Mouse (Mus musculus) lung, postnatal 0 days (tissue): Measurements from ENCODE around the gene Srrm3.

Experiments used
- CTCF ChIP-seq: IDR thresholded peaks from 2 replicates; pipeline ENCODE4 v1.5.1; 2016; ENCODE audit warnings: antibody characterized with exemption, mild to moderate bottlenecking
- EP300 ChIP-seq: IDR thresholded peaks from 2 replicates; pipeline ENCODE4 v1.6.1; 2016; ENCODE audit warnings: antibody characterized with exemption, mild to moderate bottlenecking, control low read depth

GRCm38 (mm10) chr5:135908989-135909388, 102.3 kb downstream of the Srrm3 start:
- TF ChIP-seq CTCF (no peak), EP300 (peak; percentile 40; the same call in 1 of the 2 replicates)
